Mouse (Mus musculus) CH12.LX (cell line): Measurements from ENCODE around the gene Abraxas2.

Experiments used
- CTCF ChIP-seq, 2 experiments: IDR thresholded peaks in 1 of 2; conservative IDR thresholded peaks in 1 of 2; 2 replicates each; pipeline ENCODE4 v1.5.1; 2011 to 2012; ENCODE audit warnings: low read depth in 2 of 2, low read length in 2 of 2, improper control_type of control experiment in 1 of 2, inconsistent platforms in 1 of 2, mild to moderate bottlenecking in 1 of 2, moderate library complexity in 1 of 2
- EP300 ChIP-seq: IDR thresholded peaks from 2 replicates; pipeline ENCODE4 v1.6.1; 2011; ENCODE audit warnings: low read length, improper control_type of control experiment
- JUN ChIP-seq: IDR thresholded peaks from 2 replicates; pipeline ENCODE4 v1.6.1; 2011; ENCODE audit warnings: low read depth, mild to moderate bottlenecking, low read length, improper control_type of control experiment, moderate library complexity; ENCODE audit not compliant: insufficient read depth
- JUND ChIP-seq: conservative IDR thresholded peaks from 2 replicates; pipeline ENCODE4 v1.6.1; 2011; ENCODE audit warnings: low read depth, low read length, improper control_type of control experiment
- MAX ChIP-seq: IDR thresholded peaks from 2 replicates; pipeline ENCODE4 v1.6.1; 2011; ENCODE audit warnings: low read length, improper control_type of control experiment
- MAZ ChIP-seq: IDR thresholded peaks from 2 replicates; pipeline ENCODE4 v1.6.1; 2012; ENCODE audit warnings: low read depth, mild to moderate bottlenecking, inconsistent platforms, low read length, improper control_type of control experiment, moderate library complexity
- NELFE ChIP-seq: IDR thresholded peaks from 2 replicates; pipeline ENCODE4 v1.6.1; 2011; ENCODE audit warnings: low read depth, low read length, improper control_type of control experiment
- NRF1 ChIP-seq: IDR thresholded peaks from 2 replicates; pipeline ENCODE4 v1.6.1; 2014; ENCODE audit warnings: low read depth, mild to moderate bottlenecking, inconsistent platforms, low read length, improper control_type of control experiment, moderate library complexity
- POLR2A ChIP-seq: IDR thresholded peaks from 2 replicates; pipeline ENCODE4 v1.6.1; 2011; ENCODE audit warnings: low read depth, mild to moderate bottlenecking, improper control_type of control experiment, low read length
- SIN3A ChIP-seq: IDR thresholded peaks from 2 replicates; pipeline ENCODE4 v1.6.1; 2012; ENCODE audit warnings: low read length, improper control_type of control experiment, inconsistent platforms
- USF1 ChIP-seq: IDR thresholded peaks from 2 replicates; pipeline ENCODE4 v1.6.1; 2014; ENCODE audit warnings: low read depth, mild to moderate bottlenecking, inconsistent platforms, low read length, improper control_type of control experiment
- ZC3H11A ChIP-seq: IDR thresholded peaks from 2 replicates; pipeline ENCODE4 v1.6.1; 2012; ENCODE audit warnings: low read depth, mild to moderate bottlenecking, inconsistent platforms, low read length, improper control_type of control experiment

GRCm38 (mm10) chr7:132823832-132824231 is 35.2 kb upstream of the Abraxas2 start:
- TF ChIP-seq NELFE: no peak
- TF ChIP-seq EP300: no peak
- TF ChIP-seq CTCF (conservative IDR thresholded peaks at IDR 0.05 in 1 of 2, IDR thresholded peaks at IDR 0.05 in 1 of 2; ENCODE audit: low read depth in 2 of 2, low read length in 2 of 2): no peak
- no peak for TF ChIP-seq JUN
- no peak for TF ChIP-seq USF1
- TF ChIP-seq MAZ: no peak
- no peak for TF ChIP-seq MAX
- TF ChIP-seq POLR2A: no peak
- no peak for TF ChIP-seq ZC3H11A
- TF ChIP-seq NRF1: no peak
- TF ChIP-seq SIN3A: no peak
- no peak for TF ChIP-seq JUND
